Mouse (Mus musculus) lung, postnatal 4 days (tissue): ENCODE measurements around the gene Lrp1.

Experiments used
- DNase-seq, 2 experiments: peaks; one replicate each; pipeline ENCODE4 v3.0.0; 2021

Lrp1 gene

DNA sequence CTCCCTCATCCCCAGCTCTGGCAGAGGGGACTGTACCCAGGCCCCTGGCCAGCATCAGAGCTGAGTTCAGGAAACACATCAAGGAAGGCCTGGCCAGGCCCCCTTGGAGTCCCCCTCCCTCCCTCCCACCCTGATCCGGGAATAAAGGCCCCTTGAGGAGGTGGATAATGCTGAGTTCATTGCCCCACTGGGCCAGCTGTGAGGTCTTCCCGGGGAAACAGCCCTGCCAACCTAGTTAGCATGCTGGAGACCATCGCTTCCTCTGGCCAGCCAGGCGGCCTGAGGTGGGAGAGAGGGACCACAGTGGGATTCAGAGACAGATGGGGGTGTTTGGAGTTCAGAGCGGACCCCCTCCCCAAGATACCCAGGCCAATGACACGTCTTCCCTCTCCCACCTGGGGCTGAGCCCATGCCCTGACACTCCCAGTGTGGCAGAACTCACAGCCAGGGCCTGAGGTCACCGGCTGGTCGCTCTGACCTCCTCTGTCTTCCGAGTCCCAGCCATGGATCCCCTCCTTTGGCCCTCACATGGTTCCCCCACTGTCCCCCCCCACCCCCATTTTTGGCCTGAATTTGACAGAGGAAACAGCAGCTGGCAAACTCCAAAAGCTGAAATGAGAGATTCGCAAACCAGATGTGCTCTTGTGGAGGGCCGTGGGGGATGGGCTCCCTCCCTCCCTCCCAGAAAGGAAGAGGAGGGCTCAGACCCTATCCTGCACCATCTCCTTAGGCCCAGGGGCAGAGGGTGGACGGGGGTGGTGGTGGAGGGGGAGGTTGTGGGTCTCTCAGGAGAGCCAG is 6.5 kb downstream of the Lrp1 start:
- peak in 1 of 2 experiments; percentile 61 for DNase-seq

DNA sequence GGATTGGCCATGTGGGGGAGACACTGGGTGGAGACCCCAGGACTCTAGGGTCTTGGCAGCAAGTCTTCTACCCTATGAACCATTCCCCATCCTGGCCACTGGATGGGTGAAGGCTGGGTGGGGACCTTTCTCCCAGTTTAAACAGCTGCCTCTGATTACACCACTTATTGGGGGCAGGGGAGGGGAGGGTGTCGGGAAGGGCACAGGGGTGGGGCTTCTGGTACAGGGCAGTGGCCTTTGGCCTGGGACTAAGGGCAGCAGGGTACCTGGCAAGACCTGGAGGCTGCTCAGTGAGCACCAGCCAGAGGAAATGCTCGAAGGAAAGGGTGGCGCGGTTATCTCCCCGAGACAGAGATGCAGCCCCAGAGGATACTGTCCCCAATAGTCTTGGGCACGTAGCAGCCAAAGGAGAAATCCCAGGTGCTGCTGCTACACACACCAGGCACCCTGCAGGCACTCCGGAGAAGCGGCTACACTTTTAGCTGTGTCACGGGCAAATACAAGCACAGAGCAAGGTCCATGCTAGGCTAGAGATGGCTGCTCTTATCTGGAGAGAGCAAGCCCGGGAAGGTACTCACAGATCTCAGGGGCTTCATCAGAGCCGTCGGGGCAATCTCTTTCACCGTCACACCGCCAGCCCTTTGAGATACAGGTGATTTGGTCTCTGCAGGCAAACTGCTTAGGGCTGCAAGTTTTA is 8.7 kb downstream of the Lrp1 start:
- no peak for DNase-seq

DNA sequence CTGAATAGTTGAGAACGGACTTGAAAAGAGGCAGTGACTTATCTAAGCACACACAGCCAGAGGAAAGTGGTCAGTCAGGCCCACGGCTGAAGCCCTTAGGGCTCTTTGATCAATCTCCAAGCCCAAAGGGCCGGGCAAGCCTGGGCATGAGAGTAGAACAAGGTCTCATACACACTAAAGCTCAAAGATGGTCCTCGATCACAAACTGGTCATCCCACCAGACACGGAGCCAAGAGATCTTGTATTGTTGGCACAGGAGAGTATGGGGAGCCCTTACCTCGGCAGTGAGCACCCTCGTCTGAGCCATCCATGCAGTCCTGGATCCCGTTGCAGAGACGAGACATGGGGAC is 10.9 kb downstream of the Lrp1 start:
- no peak for DNase-seq

DNA sequence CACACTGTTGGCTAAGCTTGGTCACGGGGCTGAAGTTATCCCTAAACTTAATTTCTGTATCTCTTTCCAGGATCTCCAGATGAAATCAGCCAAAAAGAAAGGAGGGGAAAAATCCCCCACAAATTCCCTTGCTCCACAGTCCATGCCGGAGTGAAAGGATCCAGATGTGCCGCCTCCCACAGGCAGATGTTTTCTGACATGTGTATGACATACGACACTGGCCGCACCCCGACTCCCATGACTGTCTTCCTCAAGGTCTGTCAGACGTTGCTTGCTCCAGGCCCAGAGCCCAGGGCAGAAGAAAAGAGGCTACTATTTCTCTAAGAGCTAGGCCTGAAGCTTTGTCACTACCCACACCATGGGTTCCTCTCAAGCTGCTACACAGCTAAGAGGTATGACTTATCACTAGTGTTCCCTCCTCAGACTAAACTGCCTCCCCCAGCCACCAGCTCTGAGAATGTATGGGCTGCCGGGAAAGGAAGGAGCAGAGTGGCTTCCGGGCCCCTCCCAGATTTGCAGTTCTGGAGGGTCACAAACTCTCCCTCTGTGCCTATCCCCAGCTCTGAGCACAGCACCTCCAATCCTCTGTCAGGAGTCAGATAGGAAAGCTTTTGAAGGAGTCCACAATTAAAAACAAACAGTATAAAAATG is 11.4 kb downstream of the Lrp1 start:
- DNase-seq = peak in 1 of 2 experiments; percentile 69

- no peak for DNase-seq
These were observed 13.9 kb downstream of the Lrp1 start for GRCm38 (mm10) chr10:127607059-127607458.

DNA sequence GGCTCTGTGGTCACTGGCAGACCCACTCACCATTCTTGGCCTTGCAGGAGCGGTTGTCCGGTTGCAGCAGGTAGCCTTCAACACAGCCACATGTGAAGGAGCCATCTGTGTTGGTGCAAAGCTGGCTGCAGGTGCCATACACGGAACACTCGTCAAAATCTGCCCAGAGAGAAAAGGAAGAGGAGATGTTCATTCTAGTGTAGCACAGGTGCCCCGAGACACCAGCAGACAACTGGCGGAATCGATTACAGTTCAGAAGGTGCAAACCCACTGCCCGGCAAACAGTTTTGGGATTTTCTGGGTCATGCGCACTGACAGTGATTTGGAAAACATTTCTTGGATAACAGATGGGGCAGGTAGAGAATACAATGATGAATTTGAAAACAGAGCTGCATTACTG is 15.2 kb downstream of the Lrp1 start:
- no peak for DNase-seq

GRCm38 (mm10) chr10:127605251-127605547 is 15.7 kb downstream of the Lrp1 start:
- DNase-seq = no peak

- peak; percentile 79 to 85 for DNase-seq
These were observed 16.3 kb downstream of the Lrp1 start for GRCm38 (mm10) chr10:127604465-127605250.

GRCm38 (mm10) chr10:127603437-127604371 is 17.2 kb downstream of the Lrp1 start:
- peak in 1 of 2 experiments; percentile 34 for DNase-seq

GRCm38 (mm10) chr10:127602194-127602593 is 18.8 kb downstream of the Lrp1 start:
- no peak for DNase-seq

DNA sequence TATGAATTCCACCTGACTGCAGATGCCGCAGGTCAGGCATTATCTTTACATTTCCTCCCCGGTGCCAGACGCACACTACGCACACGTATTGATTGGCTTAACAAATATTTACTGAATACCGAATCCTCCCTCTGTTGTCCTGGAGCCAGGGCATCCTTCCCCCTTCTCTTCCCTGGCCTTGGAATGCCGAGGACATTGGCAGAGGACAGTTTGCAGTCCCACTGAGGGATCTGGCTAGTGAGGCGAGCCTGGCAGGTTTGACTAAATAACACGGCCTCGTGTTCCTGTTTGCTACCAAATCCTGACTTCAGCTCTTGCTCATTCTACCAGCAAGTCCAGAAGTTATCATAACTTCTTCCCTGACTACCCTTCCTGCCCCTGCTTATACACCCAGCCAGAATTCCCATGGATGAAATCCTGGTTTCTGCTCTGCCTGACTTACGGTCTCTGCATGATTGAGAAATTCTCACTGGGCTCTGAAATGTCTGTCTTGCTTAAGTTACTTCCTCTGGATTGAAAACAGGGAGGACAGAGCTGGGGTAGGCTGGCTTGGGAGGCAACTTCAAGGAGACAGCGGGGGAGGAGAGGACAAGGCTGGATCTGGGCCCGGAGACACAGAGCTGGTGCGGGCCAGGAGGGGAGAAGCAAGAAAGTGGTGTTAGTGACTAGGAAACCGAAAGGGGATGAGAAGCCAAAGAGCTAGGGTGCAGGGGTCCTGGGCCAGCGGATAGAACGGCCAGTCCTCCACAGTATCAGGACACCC is 21.0 kb downstream of the Lrp1 start:
- DNase-seq = peak; percentile 75 to 87

DNA sequence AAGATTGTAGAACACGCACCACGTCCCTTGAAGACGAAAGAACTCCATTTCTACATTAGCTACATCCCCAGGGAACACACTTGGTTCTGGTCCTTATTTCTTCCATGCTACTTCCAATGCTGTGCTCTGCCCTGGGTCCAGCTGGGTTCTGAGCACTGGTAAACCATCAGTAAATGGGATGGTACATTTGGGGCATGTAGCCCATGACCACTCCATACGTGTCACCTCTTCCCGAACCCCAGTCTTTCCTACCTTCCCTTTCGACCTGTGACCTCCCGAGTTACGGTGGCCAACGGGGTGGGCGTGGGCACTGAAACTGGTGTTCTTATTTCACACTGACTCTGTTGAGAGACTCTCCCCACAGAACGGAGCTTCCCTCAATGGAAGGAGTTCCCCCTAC is 21.7 kb downstream of the Lrp1 start:
- no peak for DNase-seq

DNA sequence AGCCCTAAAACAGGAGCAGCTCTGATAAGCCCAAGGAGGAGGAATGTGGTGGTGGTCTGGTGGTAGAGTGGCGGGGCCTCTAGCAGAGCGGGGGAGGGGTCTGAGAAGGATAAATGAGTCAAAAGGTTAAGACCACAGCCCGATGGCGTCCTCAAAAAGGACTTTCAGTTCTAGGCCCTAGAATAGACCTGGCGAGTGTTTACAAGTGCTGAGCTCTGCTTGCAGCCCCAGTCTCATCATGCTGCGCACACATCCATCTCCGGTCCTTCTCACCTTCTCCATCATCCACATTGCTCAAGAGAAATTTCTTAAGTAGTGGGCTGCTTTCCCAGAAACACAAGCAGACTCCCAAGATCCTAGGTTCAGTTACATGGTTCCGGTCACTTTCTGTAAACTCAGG is 22.3 kb downstream of the Lrp1 start:
- DNase-seq = peak in 1 of 2 experiments; percentile 55

DNA sequence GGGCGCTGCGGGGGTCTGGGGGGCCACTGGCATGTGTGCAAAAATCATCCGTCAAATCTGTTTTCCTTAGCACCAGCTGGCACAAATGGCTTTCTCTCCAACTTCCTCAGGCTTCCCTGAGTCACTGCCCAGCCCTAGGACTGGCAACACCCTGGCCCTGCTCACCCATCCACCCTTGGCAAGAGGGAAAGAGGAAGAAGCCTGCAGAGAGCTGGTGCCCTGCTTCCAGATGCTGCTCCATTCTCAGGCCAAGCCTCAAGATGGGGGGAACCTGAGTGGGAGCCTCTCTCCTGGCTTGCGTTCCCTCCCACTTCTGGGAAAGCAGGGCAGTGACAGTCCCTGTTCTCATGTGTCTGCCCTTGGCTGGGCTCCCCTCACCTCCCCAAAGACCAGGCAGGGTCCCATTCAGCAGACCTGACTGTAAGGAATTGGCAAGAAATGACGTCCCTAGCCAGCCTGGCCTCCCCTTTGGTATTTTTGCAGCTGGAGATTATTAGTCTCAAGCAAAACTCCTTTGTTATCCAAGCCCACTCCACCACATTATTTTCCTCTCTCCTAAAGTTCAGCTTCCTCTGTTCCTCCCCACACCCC is 23.5 kb downstream of the Lrp1 start:
- peak in 1 of 2 experiments; percentile 54 for DNase-seq

GRCm38 (mm10) chr10:127596321-127596941 is 24.5 kb downstream of the Lrp1 start:
- DNase-seq = peak in 1 of 2 experiments; percentile 64

DNA sequence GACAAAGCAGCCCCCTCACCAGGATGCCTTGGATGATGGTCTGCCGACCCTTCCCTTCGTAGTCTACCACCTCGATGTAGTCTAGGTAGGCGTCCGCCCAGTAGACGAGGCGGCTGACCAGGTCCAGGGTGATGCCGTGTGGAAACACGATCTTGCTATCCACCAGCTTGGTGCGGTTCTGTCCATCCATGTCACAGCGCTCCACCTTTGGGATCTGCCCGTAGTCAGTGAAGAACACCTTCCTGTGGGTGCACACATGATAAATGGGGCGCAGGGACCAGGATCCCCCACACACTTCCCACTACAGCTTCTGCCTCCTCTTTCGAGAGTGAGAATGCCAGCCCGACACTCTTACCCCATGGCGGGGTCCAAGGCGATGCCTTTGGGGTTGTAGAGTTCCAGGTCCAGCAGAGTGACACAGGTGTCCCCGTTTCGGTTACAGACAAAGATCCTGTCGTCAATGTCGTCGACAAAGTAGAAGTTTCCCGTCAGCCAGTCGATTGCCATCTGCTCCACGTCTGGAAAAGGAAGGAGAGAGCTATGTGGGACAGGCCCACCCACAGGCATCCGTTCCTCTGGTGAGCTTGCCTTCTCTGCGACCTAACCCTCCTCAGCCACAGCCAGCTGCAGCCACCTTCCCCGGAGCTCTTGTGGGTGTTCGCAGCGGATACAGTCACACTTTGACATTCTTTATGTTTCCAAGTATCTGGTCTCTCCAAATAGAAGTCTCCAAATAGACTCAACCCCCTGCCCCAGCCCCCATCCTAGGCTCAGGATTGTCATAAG is 25.8 kb downstream of the Lrp1 start:
- DNase-seq = peak in 1 of 2 experiments; percentile 61

DNA sequence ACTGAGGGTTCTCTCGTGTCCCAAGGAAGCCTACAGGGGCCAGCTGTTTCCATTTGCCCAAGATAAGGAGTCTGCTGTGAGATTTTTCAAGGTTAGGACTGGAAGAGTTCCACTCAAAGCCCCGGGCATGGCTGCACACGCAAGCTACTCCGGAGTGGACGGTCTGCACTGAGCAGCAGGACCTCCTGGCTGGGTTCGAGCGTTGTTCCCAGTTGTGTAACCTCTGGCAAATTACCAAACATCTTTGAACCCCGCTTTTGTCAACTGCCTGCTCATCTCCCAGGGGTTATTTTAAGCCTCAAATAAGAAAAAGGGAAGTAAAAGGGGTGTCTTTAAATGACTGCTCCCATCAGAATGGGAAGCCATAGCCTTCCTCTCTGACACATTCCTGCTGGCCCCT is 26.5 kb downstream of the Lrp1 start:
- no peak for DNase-seq

GRCm38 (mm10) chr10:127592850-127593249 is 28.1 kb downstream of the Lrp1 start:
- DNase-seq = no peak

DNA sequence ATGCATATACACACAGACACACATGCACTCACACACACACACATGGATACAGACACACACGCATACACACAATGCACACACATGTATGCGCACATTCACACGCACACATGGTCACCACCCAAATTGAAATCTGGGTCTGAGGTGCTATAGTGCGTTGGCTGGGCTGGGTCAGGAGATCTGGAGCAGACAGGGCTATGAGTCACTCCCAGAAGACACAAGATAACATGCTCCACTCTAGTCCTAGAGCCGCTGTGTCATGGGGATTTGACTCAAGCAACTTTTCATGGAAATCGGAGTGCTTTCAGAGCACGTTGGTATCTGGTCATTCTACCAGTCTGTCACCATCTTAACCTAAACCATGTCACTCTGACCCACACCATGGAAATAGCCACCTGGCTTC is 28.5 kb downstream of the Lrp1 start:
- no peak for DNase-seq

DNA sequence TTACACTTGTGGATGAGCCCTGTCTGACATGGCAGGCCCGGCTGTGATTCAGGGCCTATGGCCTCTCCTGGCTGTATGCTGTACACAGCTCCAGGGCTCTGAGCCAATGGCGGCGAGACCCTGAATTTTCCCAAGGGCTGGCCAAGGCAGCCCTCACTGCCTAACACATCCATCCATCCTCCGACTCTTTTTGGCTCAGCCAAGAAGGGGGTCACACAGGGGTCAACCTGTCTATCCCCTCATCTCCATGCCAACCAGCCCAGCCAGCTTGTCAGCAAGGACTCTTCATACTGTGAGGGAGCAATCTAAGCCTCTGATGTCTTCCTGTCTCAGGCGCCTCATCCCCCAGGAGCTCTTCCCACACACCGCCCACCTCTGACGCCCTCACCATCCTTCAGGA is 29.4 kb downstream of the Lrp1 start:
- DNase-seq = peak; percentile 77 to 92
